Mouse (Mus musculus) frontal cortex, postnatal 25 days (tissue): ENCODE results near the gene 1700016K19Rik.

ENCODE experiments used
- DNase-seq, 2 experiments: peaks; one replicate each; pipeline ENCODE4 v3.0.0; 2022; ENCODE audit warnings: low spot score in 2 of 2

Gene 1700016K19Rik

GRCm38 (mm10) chr11:75999440-76000155 lies at the start of gene 1700016K19Rik:
Gene 1700016K19Rik, plus strand, starts transcription at chr11:75999912.
- DNase-seq, result peak; percentile 53 to 63

- DNase-seq, result no peak
Observed at GRCm38 (mm10) chr11:75950459-75950858, 49.3 kb upstream of the 1700016K19Rik start.

- DNase-seq, result no peak
Observed at GRCm38 (mm10) chr11:75951895-75952294, 47.8 kb upstream of the 1700016K19Rik start.

- no peak for DNase-seq
Observed at GRCm38 (mm10) chr11:75954896-75955295, 44.8 kb upstream of the 1700016K19Rik start.

GRCm38 (mm10) chr11:75956651-75957050 lies 43.1 kb upstream of the 1700016K19Rik start:
- DNase-seq, result no peak

GRCm38 (mm10) chr11:75957124-75957832 lies 42.4 kb upstream of the 1700016K19Rik start:
- no peak for DNase-seq

GRCm38 (mm10) chr11:75961782-75962181 lies 37.9 kb upstream of the 1700016K19Rik start:
- no peak for DNase-seq

- no peak for DNase-seq
Observed at GRCm38 (mm10) chr11:75963730-75964475, 35.8 kb upstream of the 1700016K19Rik start.

GRCm38 (mm10) chr11:75964476-75964730 lies 35.3 kb upstream of the 1700016K19Rik start:
- no peak for DNase-seq

- DNase-seq, result no peak
Observed at GRCm38 (mm10) chr11:75965674-75966400, 33.9 kb upstream of the 1700016K19Rik start.

GRCm38 (mm10) chr11:75966401-75967372 lies 33.0 kb upstream of the 1700016K19Rik start:
- peak; percentile 25 to 28 for DNase-seq

- no peak for DNase-seq
Observed at GRCm38 (mm10) chr11:75968761-75969160, 31.0 kb upstream of the 1700016K19Rik start.

GRCm38 (mm10) chr11:75970629-75971028 lies 29.1 kb upstream of the 1700016K19Rik start:
- no peak for DNase-seq

GRCm38 (mm10) chr11:75972188-75972587 lies 27.5 kb upstream of the 1700016K19Rik start:
- DNase-seq, result no peak

- no peak for DNase-seq
Observed at GRCm38 (mm10) chr11:75972916-75973567, 26.7 kb upstream of the 1700016K19Rik start.

GRCm38 (mm10) chr11:75973988-75974387 lies 25.7 kb upstream of the 1700016K19Rik start:
- no peak for DNase-seq

GRCm38 (mm10) chr11:75976748-75977147 lies 23.0 kb upstream of the 1700016K19Rik start:
- no peak for DNase-seq

- DNase-seq, result no peak
Observed at GRCm38 (mm10) chr11:75978051-75978450, 21.7 kb upstream of the 1700016K19Rik start.

- no peak for DNase-seq
Observed at GRCm38 (mm10) chr11:75980413-75980812, 19.3 kb upstream of the 1700016K19Rik start.

- DNase-seq, result no peak
Observed at GRCm38 (mm10) chr11:75983194-75983593, 16.5 kb upstream of the 1700016K19Rik start.
